Mouse (Mus musculus) brown adipose tissue, adult 24 weeks (tissue): ENCODE data around the gene Rab44. TPM values are rescaled to one million over a fixed set of nuclear protein-coding genes. Genes with fewer than 3 reads are reported as not detected.

ENCODE experiments used
- H3K27ac ChIP-seq: fragments of 200-500 bp; replicated peaks from 2 replicates; pipeline ENCODE4 v1.5.1; 2012; ENCODE audit warnings: low read depth, mild to moderate bottlenecking, low read length
- H3K4me1 ChIP-seq: fragments of 200-500 bp; 2 replicates; pipeline ENCODE4 v1.6.1; 2012; ENCODE audit warnings: low read length, mixed read lengths; ENCODE audit not compliant: control insufficient read depth, insufficient read depth, insufficient read length
- H3K4me3 ChIP-seq: fragments of 200-500 bp; 2 replicates; pipeline ENCODE4 v1.5.1; 2012; ENCODE audit warnings: low read depth, mild to moderate bottlenecking, low read length, moderate library complexity; ENCODE audit not compliant: insufficient read depth
- polyA plus RNA-seq: library from polyadenylated mRNA; stranded (reverse); fragments of >200 nt; gene quantifications from 2 replicates; pipeline ENCODE4 v1.2.4, GENCODE M21; 2012; ENCODE audit not compliant: missing spikeins, insufficient read depth, insufficient read length

The Rab44 gene
- polyA plus RNA-seq, 1 experiment, result 0.32 TPM

- H3K27ac ChIP-seq, result no peak overlapping the region
- peaks cover 2% of the 10 kb centered on the region; the same call in 1 of the 2 replicates for H3K4me1 ChIP-seq
- H3K4me3 ChIP-seq, result no peak overlapping the region
These were observed 48.4 kb downstream of the Rab44 start for GRCm38 (mm10) chr17:29162334-29162733.

- Histone ChIP-seq H3K27ac (no peak overlapping the region), H3K4me3 (no peak overlapping the region), H3K4me1 (no peaks in the 10 kb centered on the region)
These were observed 50.6 kb downstream of the Rab44 start for GRCm38 (mm10) chr17:29164469-29165111.

- Histone ChIP-seq H3K4me1 (no peaks in the 10 kb centered on the region), H3K27ac (no peak overlapping the region), H3K4me3 (no peak overlapping the region)
These were observed 51.5 kb downstream of the Rab44 start for GRCm38 (mm10) chr17:29165452-29165851.

- Histone ChIP-seq H3K4me3 (no peak overlapping the region), H3K27ac (no peak overlapping the region), H3K4me1 (no peaks in the 10 kb centered on the region)
These were observed 52.1 kb downstream of the Rab44 start for GRCm38 (mm10) chr17:29165967-29166578.

- H3K4me1 ChIP-seq, result peaks cover 2% of the 10 kb centered on the region; the same call in 1 of the 2 replicates
- H3K27ac ChIP-seq, result no peak overlapping the region
- H3K4me3 ChIP-seq, result no peak overlapping the region
These were observed 53.4 kb downstream of the Rab44 start for GRCm38 (mm10) chr17:29167371-29167770.

GRCm38 (mm10) chr17:29168438-29168837, 54.5 kb downstream of the Rab44 start:
- Histone ChIP-seq H3K4me1 (peaks cover 3% of the 10 kb centered on the region; the same call in 1 of the 2 replicates), H3K27ac (no peak overlapping the region), H3K4me3 (no peak overlapping the region)

- Histone ChIP-seq H3K27ac (no peak overlapping the region), H3K4me3 (no peak overlapping the region), H3K4me1 (peaks cover 3% of the 10 kb centered on the region; the same call in 1 of the 2 replicates)
These were observed 55.2 kb downstream of the Rab44 start for GRCm38 (mm10) chr17:29168996-29169601.

- H3K4me1 ChIP-seq, result peaks cover 3% of the 10 kb centered on the region; the same call in 1 of the 2 replicates
- H3K27ac ChIP-seq, result no peak overlapping the region
- no peak overlapping the region for H3K4me3 ChIP-seq
These were observed 56.6 kb downstream of the Rab44 start for GRCm38 (mm10) chr17:29170431-29171000.

- H3K4me3 ChIP-seq, result no peak overlapping the region
- no peak overlapping the region for H3K27ac ChIP-seq
- H3K4me1 ChIP-seq, result peaks cover 3% of the 10 kb centered on the region; the same call in 1 of the 2 replicates
These were observed 57.2 kb downstream of the Rab44 start for GRCm38 (mm10) chr17:29171001-29171772.

GRCm38 (mm10) chr17:29172062-29172461, 58.1 kb downstream of the Rab44 start:
- Histone ChIP-seq H3K27ac (peak overlapping the region; percentile 42; the same call in 1 of the 2 replicates), H3K4me1 (peaks cover 3% of the 10 kb centered on the region; the same call in 1 of the 2 replicates), H3K4me3 (no peak overlapping the region)

GRCm38 (mm10) chr17:29173165-29173564, 59.2 kb downstream of the Rab44 start:
- H3K27ac ChIP-seq, result no peak overlapping the region
- peaks cover 3% of the 10 kb centered on the region; the same call in 1 of the 2 replicates for H3K4me1 ChIP-seq
- no peak overlapping the region for H3K4me3 ChIP-seq

- H3K4me1 ChIP-seq, result peaks cover 3% of the 10 kb centered on the region; the same call in 1 of the 2 replicates
- H3K4me3 ChIP-seq, result no peak overlapping the region
- H3K27ac ChIP-seq, result no peak overlapping the region
These were observed 61.7 kb downstream of the Rab44 start for GRCm38 (mm10) chr17:29175693-29176092.

GRCm38 (mm10) chr17:29176391-29177267, 62.7 kb downstream of the Rab44 start:
- Histone ChIP-seq H3K4me3 (no peak overlapping the region), H3K4me1 (peaks cover 3% of the 10 kb centered on the region; the same call in 1 of the 2 replicates), H3K27ac (no peak overlapping the region)

GRCm38 (mm10) chr17:29178503-29179059, 64.6 kb downstream of the Rab44 start:
- no peak overlapping the region for H3K27ac ChIP-seq
- H3K4me3 ChIP-seq, result no peak overlapping the region
- H3K4me1 ChIP-seq, result no peaks in the 10 kb centered on the region
